Mouse (Mus musculus) forebrain, embryonic 12.5 days (tissue): Measurements from ENCODE around the gene Unc79. TPM values are rescaled to one million over a fixed set of nuclear protein-coding genes. Genes with fewer than 3 reads are reported as not detected.

Source experiments
- ATAC-seq: fragments of 200-750 bp; cut with Nextera tagmentation; 2 replicates; pipeline ENCODE4 v1.8.0; 2017; ENCODE audit warnings: moderate TSS enrichment; ENCODE audit not compliant: low FRiP score
- H3K27ac ChIP-seq: fragments of 300-500 bp; sonication (generic); 2 replicates; pipeline ENCODE4 v1.5.1; 2016; ENCODE audit warnings: mild to moderate bottlenecking
- H3K27me3 ChIP-seq: fragments of 300-500 bp; sonication (generic); 2 replicates; pipeline ENCODE4 v1.6.1; 2016; ENCODE audit warnings: mild to moderate bottlenecking
- H3K36me3 ChIP-seq: fragments of 300-500 bp; sonication (generic); replicated peaks from 2 replicates; pipeline ENCODE4 v1.6.1; 2016; ENCODE audit warnings: mild to moderate bottlenecking
- H3K4me1 ChIP-seq: fragments of 300-500 bp; sonication (generic); 2 replicates; pipeline ENCODE4 v1.6.1; 2016
- H3K4me2 ChIP-seq: fragments of 300-500 bp; sonication (generic); 2 replicates; pipeline ENCODE4 v1.6.1; 2016; ENCODE audit warnings: mild to moderate bottlenecking, moderate library complexity
- H3K4me3 ChIP-seq: fragments of 300-500 bp; sonication (generic); replicated peaks from 2 replicates; pipeline ENCODE4 v1.5.1; 2016; ENCODE audit warnings: mild to moderate bottlenecking
- H3K9ac ChIP-seq: fragments of 300-500 bp; sonication (generic); 2 replicates; pipeline ENCODE4 v1.6.1; 2016; ENCODE audit warnings: mild to moderate bottlenecking
- H3K9me3 ChIP-seq: fragments of 300-500 bp; sonication (generic); 2 replicates; pipeline ENCODE4 v1.6.1; 2016
- WGBS: fragments of 180-500 bp; shearing (Covaris S2); methylation state at CpG from one replicate; pipeline ENCODE4 v1.1.7; 2016; 5-methylcytosine and 5-hydroxymethylcytosine counted together
- polyA plus RNA-seq: library from polyadenylated mRNA; unstranded; fragments of >200 nt; fragmentation: Nextera tagmentation; extraction: Ambion mirVana; gene quantifications from 2 replicates; pipeline ENCODE4 v1.2.1, GENCODE M21; 2016

Gene Unc79
- 4.1 and 4.8 TPM in 2 replicates for polyA plus RNA-seq

GRCm38 (mm10) chr12:102948778-102949394, at the start of gene Unc79:
TSS of gene Unc79 (plus strand) at chr12:102948859.
- H3K4me1 ChIP-seq, result peaks cover 15% of the 10 kb centered on the region
- H3K4me2 ChIP-seq, result peak within 1 kb of the TSS; percentile 83
- under 1% methylated on average over 48 of the region's 48 CpGs for whole genome bisulfite sequencing
- peak; percentile 85 for ATAC-seq
- H3K27me3 ChIP-seq, result peaks cover 13% of the 10 kb centered on the region
- peak within 1 kb of the TSS; percentile 94 for H3K27ac ChIP-seq
- peak within 1 kb of the TSS; percentile 63 for H3K4me3 ChIP-seq
- H3K9me3 ChIP-seq, result no peaks in the 10 kb centered on the region
- no peaks in the 10 kb centered on the region for H3K36me3 ChIP-seq
- peak within 1 kb of the TSS; percentile 76 for H3K9ac ChIP-seq

DNA sequence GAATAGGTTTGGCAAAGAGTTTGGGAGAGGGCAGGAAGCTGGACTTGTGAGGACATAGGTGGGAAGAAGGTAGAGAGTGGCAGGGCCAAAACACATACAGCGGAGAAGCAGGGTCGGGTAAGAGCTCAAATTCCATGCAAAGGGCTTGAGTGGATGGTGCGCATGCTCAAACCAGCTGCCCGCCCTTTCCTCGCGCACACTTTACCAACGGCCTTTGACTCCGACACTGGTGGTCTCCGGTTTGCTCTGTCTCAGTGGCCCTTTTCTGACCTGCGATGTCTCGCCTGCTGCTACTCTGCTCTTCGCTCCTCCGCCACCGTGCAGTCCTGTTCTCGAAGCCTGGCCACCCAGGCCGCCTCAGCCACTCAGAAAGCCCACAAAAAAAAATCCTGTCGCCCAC, 49.6 kb upstream of the Unc79 start, which contains the start of gene Cox8c:
TSS of gene Cox8c (plus strand) at position 226 of the 400 bp plus-strand sequence.
- Histone ChIP-seq H3K4me2 (no peak within 1 kb of the TSS), H3K4me1 (no peaks in the 10 kb centered on the region), H3K27me3 (no peaks in the 10 kb centered on the region), H3K9me3 (0 out of 2 replicates have a peak, but pooled peaks cover 5% of the 10 kb centered on the region), H3K27ac (no peak within 1 kb of the TSS), H3K9ac (no peak within 1 kb of the TSS), H3K36me3 (no peaks in the 10 kb centered on the region), H3K4me3 (no peak within 1 kb of the TSS)
- no peak for ATAC-seq
- 92% methylated on average over 17 of the region's 17 CpGs for WGBS

DNA sequence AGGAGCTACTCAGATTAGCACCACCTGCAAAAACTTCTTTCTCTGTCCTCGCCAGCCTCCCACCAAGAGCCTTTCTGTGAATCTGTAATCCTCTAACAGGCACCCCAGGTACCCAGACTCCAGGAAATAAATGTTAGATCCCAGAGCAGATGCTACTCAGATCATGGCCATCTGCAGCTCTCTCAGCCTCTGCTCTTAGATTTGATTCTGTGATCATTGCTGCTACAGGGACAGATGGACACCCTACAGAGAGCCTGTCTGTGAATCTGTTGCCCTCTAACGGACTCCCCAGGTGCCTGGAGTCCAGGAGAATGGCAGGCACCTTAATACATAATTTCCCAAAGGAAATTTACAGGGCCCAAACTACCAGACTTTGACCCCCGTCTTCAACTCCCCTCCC, 40.5 kb upstream of the Unc79 start:
- no peaks in the 10 kb centered on the region for H3K27me3 ChIP-seq

GRCm38 (mm10) chr12:102916073-102916472, 32.6 kb upstream of the Unc79 start:
- ATAC-seq, result no peak
- WGBS, result 93% methylated on average over 2 of the region's 2 CpGs

More for the DNA sequence above, 40.5 kb upstream of the Unc79 start:
- Histone ChIP-seq H3K9ac (no peak overlapping the region), H3K9me3 (no peaks in the 10 kb centered on the region), H3K27ac (no peak overlapping the region), H3K4me2 (no peak overlapping the region), H3K4me1 (no peaks in the 10 kb centered on the region), H3K36me3 (no peaks in the 10 kb centered on the region), H3K4me3 (no peak overlapping the region)
- 30% methylated on average over 3 of the region's 3 CpGs for WGBS
- no peak for ATAC-seq

GRCm38 (mm10) chr12:102929764-102930163, 18.9 kb upstream of the Unc79 start:
- H3K27ac ChIP-seq, result no peak overlapping the region
- WGBS, result 79% methylated on average over 4 of the region's 4 CpGs

More at GRCm38 (mm10) chr12:102916073-102916472, 32.6 kb upstream of the Unc79 start:
- no peaks in the 10 kb centered on the region for H3K4me1 ChIP-seq
- no peak overlapping the region for H3K4me2 ChIP-seq
- H3K9me3 ChIP-seq, result no peaks in the 10 kb centered on the region
- H3K4me3 ChIP-seq, result no peak overlapping the region
- no peak overlapping the region for H3K27ac ChIP-seq
- H3K36me3 ChIP-seq, result no peaks in the 10 kb centered on the region
- H3K9ac ChIP-seq, result no peak overlapping the region
- no peaks in the 10 kb centered on the region for H3K27me3 ChIP-seq

GRCm38 (mm10) chr12:102930335-102930734, 18.3 kb upstream of the Unc79 start:
- no peaks in the 10 kb centered on the region for H3K9me3 ChIP-seq
- no peaks in the 10 kb centered on the region for H3K27me3 ChIP-seq
- no peaks in the 10 kb centered on the region for H3K36me3 ChIP-seq
- H3K27ac ChIP-seq, result no peak overlapping the region
- H3K4me2 ChIP-seq, result no peak overlapping the region
- no peaks in the 10 kb centered on the region for H3K4me1 ChIP-seq
- no peak for ATAC-seq
- H3K4me3 ChIP-seq, result no peak overlapping the region
- 82% methylated on average over 1 of the region's 1 CpGs for WGBS
- no peak overlapping the region for H3K9ac ChIP-seq

More at GRCm38 (mm10) chr12:102929764-102930163, 18.9 kb upstream of the Unc79 start:
- Histone ChIP-seq H3K4me1 (no peaks in the 10 kb centered on the region), H3K9ac (no peak overlapping the region), H3K27me3 (no peaks in the 10 kb centered on the region), H3K36me3 (no peaks in the 10 kb centered on the region), H3K4me3 (no peak overlapping the region), H3K4me2 (no peak overlapping the region), H3K9me3 (no peaks in the 10 kb centered on the region)
- no peak for ATAC-seq

- H3K27ac ChIP-seq, result no peak overlapping the region
- no peaks in the 10 kb centered on the region for H3K27me3 ChIP-seq
- ATAC-seq, result no peak
- H3K4me1 ChIP-seq, result no peaks in the 10 kb centered on the region
- no peaks in the 10 kb centered on the region for H3K36me3 ChIP-seq
- H3K9me3 ChIP-seq, result no peaks in the 10 kb centered on the region
- no peak overlapping the region for H3K4me3 ChIP-seq
- 88% methylated on average over 7 of the region's 7 CpGs for WGBS
- H3K4me2 ChIP-seq, result no peak overlapping the region
- H3K9ac ChIP-seq, result no peak overlapping the region
Observed at GRCm38 (mm10) chr12:102930789-102931188, 17.9 kb upstream of the Unc79 start.

DNA sequence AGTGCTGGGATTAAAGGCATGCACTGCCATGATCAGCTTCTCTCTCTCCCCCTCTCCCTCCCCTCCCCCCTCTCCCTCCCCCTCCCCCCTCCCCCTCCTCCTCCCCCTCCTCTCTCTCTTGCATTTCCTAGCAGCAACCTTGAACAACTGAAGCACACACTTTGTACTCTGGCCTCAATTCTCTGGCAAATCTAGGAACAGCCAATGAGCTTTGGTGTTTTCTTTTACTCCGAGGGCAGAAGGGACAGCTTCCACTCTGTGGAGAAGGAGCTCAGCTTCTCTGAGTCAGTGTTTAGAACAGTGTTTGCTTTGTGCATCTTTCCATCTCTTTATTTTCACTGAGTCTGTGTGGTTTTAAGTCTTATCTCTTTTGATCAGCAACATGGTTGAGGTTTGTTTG, 12.8 kb upstream of the Unc79 start:
- no peaks in the 10 kb centered on the region for H3K36me3 ChIP-seq
- H3K4me2 ChIP-seq, result no peak overlapping the region
- H3K9me3 ChIP-seq, result no peaks in the 10 kb centered on the region
- WGBS, result 54% methylated on average over 1 of the region's 1 CpGs
- H3K27me3 ChIP-seq, result no peaks in the 10 kb centered on the region
- H3K27ac ChIP-seq, result no peak overlapping the region
- H3K4me1 ChIP-seq, result no peaks in the 10 kb centered on the region
- H3K9ac ChIP-seq, result no peak overlapping the region
- ATAC-seq, result no peak
- H3K4me3 ChIP-seq, result no peak overlapping the region

DNA sequence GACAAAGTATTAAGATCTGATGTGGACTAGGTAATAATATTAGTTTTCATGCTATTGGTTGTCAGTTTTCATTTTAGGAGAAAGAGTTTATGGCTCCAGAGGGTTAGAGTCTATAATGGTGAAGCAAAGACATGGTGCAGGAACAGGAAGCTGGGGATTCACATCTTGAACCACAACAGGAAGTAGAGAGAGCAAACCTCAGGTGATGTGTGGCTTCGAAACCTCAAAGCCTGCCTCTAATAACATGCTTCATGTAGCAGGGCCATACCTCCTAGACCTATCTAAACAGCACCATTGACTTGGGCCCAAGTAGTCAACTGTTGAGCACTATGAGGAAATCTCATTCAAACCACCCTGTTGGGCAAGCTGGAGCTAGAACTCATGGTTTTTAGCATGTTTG, 3.1 kb upstream of the Unc79 start:
- Histone ChIP-seq H3K27me3 (peaks cover 13% of the 10 kb centered on the region), H3K27ac (no peak overlapping the region), H3K4me2 (no peak overlapping the region), H3K9me3 (no peaks in the 10 kb centered on the region), H3K36me3 (no peaks in the 10 kb centered on the region), H3K9ac (no peak overlapping the region), H3K4me1 (peaks cover 12% of the 10 kb centered on the region), H3K4me3 (no peak overlapping the region)
- WGBS, result 96% methylated on average over 1 of the region's 1 CpGs
- no peak for ATAC-seq

GRCm38 (mm10) chr12:102947826-102948225, 833 bp upstream of the Unc79 start:
- no peak overlapping the region for H3K27ac ChIP-seq
- no peak overlapping the region for H3K4me3 ChIP-seq
- H3K9me3 ChIP-seq, result no peaks in the 10 kb centered on the region
- H3K4me2 ChIP-seq, result peak overlapping the region; percentile 83
- no peak overlapping the region for H3K9ac ChIP-seq
- peaks cover 13% of the 10 kb centered on the region for H3K27me3 ChIP-seq
- no peaks in the 10 kb centered on the region for H3K36me3 ChIP-seq
- no peak for ATAC-seq
- WGBS, result 30% methylated on average over 10 of the region's 10 CpGs
- H3K4me1 ChIP-seq, result peaks cover 15% of the 10 kb centered on the region

GRCm38 (mm10) chr12:102949395-102950208, 943 bp downstream of the Unc79 start:
- peak; percentile 88 for ATAC-seq
- Histone ChIP-seq H3K4me3 (peak overlapping the region; percentile 63), H3K9ac (peak overlapping the region; percentile 76), H3K27ac (peak overlapping the region; percentile 94), H3K36me3 (no peaks in the 10 kb centered on the region), H3K4me1 (peaks cover 15% of the 10 kb centered on the region), H3K27me3 (peaks cover 13% of the 10 kb centered on the region), H3K9me3 (no peaks in the 10 kb centered on the region), H3K4me2 (peak overlapping the region; percentile 83)
- WGBS, result under 1% methylated on average over 41 of the region's 42 CpGs

GRCm38 (mm10) chr12:102960051-102960775, 11.6 kb downstream of the Unc79 start:
- Histone ChIP-seq H3K9me3 (no peaks in the 10 kb centered on the region), H3K27me3 (0 out of 2 replicates have a peak, but pooled peaks cover 3% of the 10 kb centered on the region), H3K36me3 (no peaks in the 10 kb centered on the region), H3K27ac (no peak overlapping the region), H3K9ac (no peak overlapping the region), H3K4me1 (no peaks in the 10 kb centered on the region; the same call in 1 of the 2 replicates), H3K4me2 (no peak overlapping the region), H3K4me3 (no peak overlapping the region)
- 90% methylated on average over 7 of the region's 7 CpGs for WGBS
- ATAC-seq, result no peak
